Mouse (Mus musculus): ENCODE measurements around the gene Pif1.

Gene Pif1

GRCm38 (mm10) chr9:65561016-65561415, 25.9 kb upstream of the Pif1 start:
- peak; percentile 31 to 79 for DNase-seq

- peak; percentile 44 to 68 for DNase-seq
These were observed 24.9 kb upstream of the Pif1 start for GRCm38 (mm10) chr9:65562081-65562506.

GRCm38 (mm10) chr9:65563073-65563472, 23.9 kb upstream of the Pif1 start:
- DNase-seq: peak in 1 of 2 experiments; percentile 51

GRCm38 (mm10) chr9:65564698-65565097, 22.3 kb upstream of the Pif1 start:
- DNase-seq: no peak

GRCm38 (mm10) chr9:65568787-65569186, 18.2 kb upstream of the Pif1 start:
- no peak for DNase-seq

GRCm38 (mm10) chr9:65569491-65569971, 17.4 kb upstream of the Pif1 start:
- peak in 1 of 2 experiments; percentile 36 for DNase-seq

- no peak for DNase-seq
These were observed 14.1 kb upstream of the Pif1 start for GRCm38 (mm10) chr9:65572837-65573236.

GRCm38 (mm10) chr9:65574513-65575392, 12.2 kb upstream of the Pif1 start:
- no peak for DNase-seq

GRCm38 (mm10) chr9:65575393-65576196, 11.4 kb upstream of the Pif1 start:
- DNase-seq: peak; percentile 54 to 67

GRCm38 (mm10) chr9:65576861-65577510, 10.0 kb upstream of the Pif1 start:
- peak in 1 of 2 experiments; percentile 40 for DNase-seq

- DNase-seq: no peak
These were observed 9.3 kb upstream of the Pif1 start for GRCm38 (mm10) chr9:65577511-65578196.

GRCm38 (mm10) chr9:65578801-65579249, 8.1 kb upstream of the Pif1 start:
- peak; percentile 22 to 59 for DNase-seq

- DNase-seq: peak; percentile 92 to 97
These were observed 7.1 kb upstream of the Pif1 start, which contains the start of gene Plekho2 for GRCm38 (mm10) chr9:65579781-65580371. Gene Plekho2, minus strand, starts transcription at chr9:65580040.

GRCm38 (mm10) chr9:65580401-65581256, 6.3 kb upstream of the Pif1 start:
- peak; percentile 91 to 92 for DNase-seq

- DNase-seq: peak; percentile 74 to 90
These were observed 3.9 kb upstream of the Pif1 start for GRCm38 (mm10) chr9:65583045-65583444.

- DNase-seq: no peak
These were observed 261 bp downstream of the Pif1 start for GRCm38 (mm10) chr9:65587270-65587572.

GRCm38 (mm10) chr9:65587573-65588358, 806 bp downstream of the Pif1 start:
- DNase-seq: no peak

- DNase-seq: no peak
These were observed 2.1 kb downstream of the Pif1 start for GRCm38 (mm10) chr9:65589091-65589490.

- no peak for DNase-seq
These were observed 5.8 kb downstream of the Pif1 start for GRCm38 (mm10) chr9:65592721-65593120.

GRCm38 (mm10) chr9:65593596-65593995, 6.6 kb downstream of the Pif1 start:
- DNase-seq: no peak
